Mouse (Mus musculus) cerebellum, adult 2 months (tissue): ENCODE data around the gene Mag. TPM values are rescaled to one million over a fixed set of nuclear protein-coding genes. Genes with fewer than 3 reads are reported as not detected.

ENCODE experiments used
- DNase-seq, 2 experiments: peaks; one replicate each; pipeline ENCODE4 v3.0.0; 2021
- H3K27ac ChIP-seq: fragments of 200-500 bp; 2 replicates; pipeline ENCODE4 v1.5.1; 2012; ENCODE audit warnings: low read length, control low read depth, inconsistent platforms; ENCODE audit not compliant: insufficient read depth
- H3K27me3 ChIP-seq: fragments of 200-500 bp; 2 replicates; pipeline ENCODE4 v1.6.1; 2012; ENCODE audit warnings: inconsistent platforms, mild to moderate bottlenecking, low read length, moderate library complexity; ENCODE audit not compliant: control insufficient read depth, insufficient read depth
- H3K4me1 ChIP-seq: fragments of 200-500 bp; 2 replicates; pipeline ENCODE4 v1.6.1; 2011; ENCODE audit warnings: low read length; ENCODE audit not compliant: control insufficient read depth, insufficient read depth
- H3K4me3 ChIP-seq: fragments of 200-500 bp; replicated peaks from 2 replicates; pipeline ENCODE3; 2011; ENCODE audit warnings: mild to moderate bottlenecking, low read depth, low read length, control low read depth; ENCODE audit not compliant: insufficient read depth
- CTCF ChIP-seq: fragments of 200-500 bp; IDR thresholded peaks from 2 replicates; pipeline ENCODE4 v1.5.1; 2011; ENCODE audit warnings: low read depth, mild to moderate bottlenecking, control low read depth, low read length, moderate library complexity, borderline replicate concordance; ENCODE audit not compliant: insufficient read depth
- POLR2A ChIP-seq: fragments of 200-500 bp; IDR thresholded peaks from 2 replicates; pipeline ENCODE4 v1.6.1; 2011; ENCODE audit warnings: low read length, control low read depth, borderline replicate concordance; ENCODE audit not compliant: insufficient read depth
- WGBS: fragments of 180-500 bp; shearing (Covaris S2); methylation state at CpG from one replicate; pipeline ENCODE4 v1.1.7; 2018; 5-methylcytosine and 5-hydroxymethylcytosine counted together
- polyA plus RNA-seq: library from polyadenylated mRNA; depleted of rRNA; stranded (reverse); fragments of >200 nt; gene quantifications from 2 replicates; pipeline ENCODE4 v1.2.3, GENCODE M21; 2012

Mag gene
- polyA plus RNA-seq, 1 experiment: 783 TPM

DNA sequence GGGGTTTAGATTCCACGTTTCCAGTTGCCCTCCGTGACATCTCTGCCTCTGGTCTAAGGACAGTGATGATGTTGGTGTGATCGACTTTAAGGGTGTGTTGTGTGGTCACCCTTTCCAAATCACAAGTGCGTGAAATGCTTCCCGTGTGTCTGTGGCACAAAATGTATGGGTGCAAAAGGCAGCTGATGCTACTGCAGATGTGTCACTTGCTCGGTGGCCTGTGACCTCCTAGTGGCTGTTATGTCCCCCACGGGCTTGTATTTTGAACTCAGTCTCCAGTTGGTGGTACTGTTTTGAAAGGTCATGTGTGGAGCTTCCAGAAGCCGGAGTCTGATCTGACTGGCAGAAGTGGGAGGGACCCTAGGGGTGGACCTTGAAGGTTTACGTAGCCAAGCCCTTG, 22.9 kb downstream of the Mag start:
- no peak for TF ChIP-seq CTCF
- no peak for TF ChIP-seq POLR2A
- 79% methylated on average over 9 of the region's 9 CpGs for WGBS
- H3K4me1 ChIP-seq: no peaks in the 10 kb centered on the region
- no peak overlapping the region for H3K27ac ChIP-seq
- DNase-seq: no peak
- no peaks in the 10 kb centered on the region for H3K27me3 ChIP-seq
- no peak overlapping the region for H3K4me3 ChIP-seq

DNA sequence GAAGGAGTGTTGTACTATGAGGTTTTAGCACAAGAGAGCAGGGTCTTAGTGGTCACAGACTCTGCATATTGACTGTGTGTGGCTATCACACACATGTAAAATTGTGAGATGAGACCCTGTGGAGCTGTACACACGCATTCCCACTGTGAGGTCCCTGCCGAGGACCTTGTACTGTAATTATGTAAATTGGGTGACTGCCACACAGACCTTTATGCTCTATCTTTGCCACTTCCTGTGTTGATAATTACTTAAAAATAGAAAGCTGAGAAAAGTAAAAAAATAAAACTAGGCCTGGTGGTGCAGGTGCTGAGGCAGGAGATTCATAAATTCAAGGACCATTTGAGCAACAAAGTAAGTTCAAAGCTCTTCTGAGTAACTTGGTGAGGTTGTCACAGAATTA, 24.0 kb downstream of the Mag start:
- DNase-seq: no peak
- Histone ChIP-seq H3K27ac (no peak overlapping the region), H3K4me3 (no peak overlapping the region), H3K4me1 (no peaks in the 10 kb centered on the region), H3K27me3 (no peaks in the 10 kb centered on the region)
- no peak for TF ChIP-seq CTCF
- no peak for TF ChIP-seq POLR2A
- WGBS: 33% methylated on average over 2 of the region's 2 CpGs

DNA sequence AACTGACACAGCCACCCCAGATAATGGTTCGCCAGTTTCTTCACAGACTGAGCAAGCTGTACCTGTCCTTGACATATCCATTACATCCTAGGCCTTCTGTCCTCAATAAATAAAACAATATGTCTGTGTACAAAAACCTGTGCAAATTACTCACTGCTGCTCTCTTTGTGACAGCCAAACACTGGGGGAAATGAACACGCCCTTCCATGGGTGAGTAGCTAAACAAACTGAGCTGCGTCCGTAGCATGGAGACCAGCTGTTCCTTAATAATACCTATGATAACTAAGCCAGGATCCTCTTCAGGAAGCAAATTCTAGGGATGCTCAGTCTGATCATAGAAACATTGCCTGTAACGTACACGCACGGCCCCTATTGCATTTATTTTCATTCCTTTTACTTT, 25.9 kb downstream of the Mag start:
- H3K27ac ChIP-seq: no peak overlapping the region
- no peak for DNase-seq
- TF ChIP-seq POLR2A (no peak), CTCF (no peak)
- H3K4me1 ChIP-seq: no peaks in the 10 kb centered on the region
- 70% methylated on average over 7 of the region's 7 CpGs for WGBS
- no peaks in the 10 kb centered on the region for H3K27me3 ChIP-seq
- H3K4me3 ChIP-seq: no peak overlapping the region

DNA sequence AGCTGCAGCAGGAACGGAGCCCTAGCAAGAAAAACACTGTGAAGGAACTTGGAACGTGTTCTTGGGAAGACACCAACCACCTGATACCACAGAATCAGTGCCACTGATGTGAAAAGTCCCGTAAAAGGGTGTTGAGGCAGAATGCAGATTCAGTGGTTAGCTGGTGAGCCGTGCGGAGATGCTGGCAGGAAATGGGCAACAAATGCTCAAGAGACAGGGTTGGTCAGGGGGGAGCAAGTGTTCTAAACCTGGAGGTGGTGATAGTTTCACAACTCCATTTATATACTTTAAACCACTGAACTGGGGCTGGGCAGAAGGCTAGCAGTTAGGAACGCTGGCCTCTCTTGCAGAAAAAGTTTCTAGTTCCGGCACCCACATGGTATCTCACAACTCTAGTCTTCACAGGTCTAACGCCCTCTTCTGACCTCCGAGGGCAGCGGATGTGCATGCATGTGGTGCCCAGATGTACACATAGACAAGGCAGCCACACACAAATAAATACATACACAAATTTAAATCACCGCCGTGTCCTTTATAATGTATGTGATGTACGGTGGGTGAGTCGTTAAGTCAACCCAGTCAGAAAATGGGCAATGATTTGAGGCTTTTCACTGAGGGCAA, 27.0 kb downstream of the Mag start:
- 58% methylated on average over 14 of the region's 14 CpGs for WGBS
- no peaks in the 10 kb centered on the region for H3K4me1 ChIP-seq

DNA sequence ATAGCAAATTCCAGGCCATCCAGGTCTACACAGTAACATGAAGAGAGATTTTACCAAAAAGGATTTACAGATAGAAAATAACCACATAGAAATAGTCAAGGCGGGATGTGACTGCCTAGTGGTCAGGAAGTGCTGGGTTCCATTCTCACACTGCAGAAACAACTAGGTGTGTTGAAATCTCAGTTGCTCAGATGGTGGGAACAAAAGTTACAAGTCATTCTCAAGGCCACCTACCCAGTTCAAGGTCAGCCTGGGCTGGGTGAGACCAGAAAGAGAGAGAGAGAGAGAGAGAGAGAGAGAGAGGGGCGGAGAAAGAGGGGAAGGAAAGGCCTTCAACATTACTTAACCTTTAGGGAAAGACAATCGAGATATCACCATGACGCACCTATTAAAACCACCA, 27.8 kb downstream of the Mag start:
- 67% methylated on average over 4 of the region's 4 CpGs for WGBS
- H3K27ac ChIP-seq: no peak overlapping the region
- DNase-seq: no peak
- no peaks in the 10 kb centered on the region; the same call in 1 of the 2 replicates for H3K27me3 ChIP-seq
- no peak overlapping the region for H3K4me3 ChIP-seq
- TF ChIP-seq POLR2A: no peak
- no peak for TF ChIP-seq CTCF
- H3K4me1 ChIP-seq: no peaks in the 10 kb centered on the region

More for the DNA sequence above, 27.0 kb downstream of the Mag start:
- Histone ChIP-seq H3K4me3 (no peak overlapping the region), H3K27ac (no peak overlapping the region), H3K27me3 (no peaks in the 10 kb centered on the region)
- DNase-seq: no peak
- no peak for TF ChIP-seq POLR2A
- no peak for TF ChIP-seq CTCF

DNA sequence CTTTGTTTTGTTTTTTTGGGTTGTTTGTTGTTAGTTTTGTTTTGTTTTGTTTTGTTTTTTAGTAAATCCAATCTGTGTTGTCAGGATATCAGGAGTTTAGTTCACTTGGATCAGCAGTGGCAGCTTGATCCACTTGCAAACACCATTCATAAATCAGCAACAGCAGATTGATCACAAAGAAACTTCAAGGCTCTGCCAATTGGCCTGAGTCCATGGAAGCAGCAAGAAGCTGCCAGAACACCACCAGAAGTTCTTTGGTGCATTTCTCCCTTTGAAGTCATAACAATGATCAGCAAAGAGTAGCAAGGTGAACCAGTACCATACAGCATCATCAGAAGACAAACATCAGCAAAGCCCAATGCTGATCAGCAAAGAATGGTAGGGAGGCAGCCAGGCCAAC, 30.6 kb downstream of the Mag start:
- Histone ChIP-seq H3K27me3 (no peaks in the 10 kb centered on the region; the same call in 1 of the 2 replicates), H3K27ac (no peak overlapping the region), H3K4me1 (no peaks in the 10 kb centered on the region), H3K4me3 (no peak overlapping the region)
- no peak for TF ChIP-seq CTCF
- no peak for TF ChIP-seq POLR2A
- DNase-seq: no peak

DNA sequence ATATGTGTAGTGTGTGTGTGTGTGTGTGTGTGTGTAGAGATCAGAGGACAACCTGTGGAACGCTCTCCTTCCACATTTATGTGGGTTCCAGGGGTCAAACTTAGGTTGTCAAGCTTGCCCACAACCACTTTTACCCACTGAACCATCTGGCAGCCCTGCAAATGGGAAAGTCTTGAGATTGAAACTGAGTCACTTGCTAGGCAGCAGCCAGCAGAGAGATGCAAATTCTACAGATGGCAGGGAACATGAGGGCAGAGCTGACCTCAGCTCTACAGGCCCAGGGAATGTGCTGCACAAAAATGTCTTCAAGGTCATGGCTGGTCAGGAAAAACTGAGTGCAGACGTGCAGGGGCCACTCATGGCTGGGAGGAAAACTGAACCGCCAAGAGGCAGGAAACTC, 33.3 kb downstream of the Mag start:
- Histone ChIP-seq H3K27ac (no peak overlapping the region), H3K4me3 (no peak overlapping the region), H3K27me3 (no peaks in the 10 kb centered on the region; the same call in 1 of the 2 replicates), H3K4me1 (no peaks in the 10 kb centered on the region)
- no peak for DNase-seq
- 82% methylated on average over 3 of the region's 3 CpGs for WGBS
- TF ChIP-seq POLR2A (no peak), CTCF (no peak)

DNA sequence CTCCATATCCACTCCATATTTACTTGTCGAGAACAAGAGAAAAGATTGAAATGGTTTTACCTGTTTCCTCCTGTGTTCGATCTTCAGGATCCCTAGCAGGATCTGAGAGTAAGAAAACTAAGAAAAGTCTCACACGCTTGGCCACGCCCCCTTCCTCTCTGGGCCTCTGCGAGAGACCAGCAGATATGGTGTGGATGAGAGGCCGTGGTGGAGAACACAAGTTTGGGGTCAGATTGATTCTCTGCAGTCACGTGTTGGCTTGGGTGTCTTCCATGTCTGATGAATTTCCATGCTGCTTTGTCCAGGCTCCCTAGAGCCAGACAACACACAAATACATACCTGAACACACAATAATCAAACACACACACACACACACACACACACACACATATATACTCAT, 34.5 kb downstream of the Mag start, which contains the start of gene Cd22:
Cd22 (minus strand) TSS at position 167 of the 400 bp plus-strand sequence.
- Histone ChIP-seq H3K4me3 (no peak within 1 kb of the TSS), H3K27me3 (no peaks in the 10 kb centered on the region; the same call in 1 of the 2 replicates), H3K27ac (no peak within 1 kb of the TSS), H3K4me1 (no peaks in the 10 kb centered on the region)
- DNase-seq: no peak
- 73% methylated on average over 7 of the region's 7 CpGs for WGBS
- no peak for TF ChIP-seq CTCF
- TF ChIP-seq POLR2A: no peak

DNA sequence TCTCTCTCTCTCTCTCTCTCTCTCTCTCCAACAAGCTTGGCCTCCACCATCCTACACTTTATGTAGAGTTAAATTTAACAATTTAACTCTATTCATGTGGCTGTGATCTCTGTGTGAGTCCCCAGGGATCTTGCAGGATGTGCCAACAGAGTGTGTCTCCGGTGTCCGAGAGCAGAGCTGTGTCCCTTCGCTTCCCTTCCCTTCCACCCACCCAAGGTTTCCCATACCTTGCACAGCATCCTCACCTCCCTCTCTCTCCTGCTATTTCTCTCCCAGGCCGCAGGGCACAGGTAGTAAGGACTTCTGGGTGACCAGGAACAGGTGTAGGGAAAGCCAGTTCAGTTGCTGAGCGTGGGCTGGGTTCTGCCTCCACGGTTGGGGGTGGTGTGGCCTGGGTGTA, 35.7 kb downstream of the Mag start:
- 70% methylated on average over 6 of the region's 6 CpGs for WGBS
- DNase-seq: no peak
- no peak for TF ChIP-seq POLR2A
- no peak for TF ChIP-seq CTCF
- no peaks in the 10 kb centered on the region; the same call in 1 of the 2 replicates for H3K27me3 ChIP-seq
- no peaks in the 10 kb centered on the region for H3K4me1 ChIP-seq
- no peak overlapping the region for H3K27ac ChIP-seq
- no peak overlapping the region for H3K4me3 ChIP-seq
